Mouse (Mus musculus) right cerebral cortex, adult 18-20 months (tissue): ENCODE results near the gene Vmn1r20.
"Not testable (repeated sequence)": the region's sequence is repeated elsewhere in the genome, so short reads cannot be mapped to it uniquely, and the experiment has no call there.

Experiments used
- DNase-seq: peaks from one replicate; pipeline ENCODE4 v3.0.0; 2022; ENCODE audit warnings: mixed read lengths

Gene Vmn1r20

GRCm38 (mm10) chr6:57428630-57429029 is at the start of gene Vmn1r20:
Gene Vmn1r20 (plus strand): TSS chr6:57428930.
- no peak for DNase-seq

DNA sequence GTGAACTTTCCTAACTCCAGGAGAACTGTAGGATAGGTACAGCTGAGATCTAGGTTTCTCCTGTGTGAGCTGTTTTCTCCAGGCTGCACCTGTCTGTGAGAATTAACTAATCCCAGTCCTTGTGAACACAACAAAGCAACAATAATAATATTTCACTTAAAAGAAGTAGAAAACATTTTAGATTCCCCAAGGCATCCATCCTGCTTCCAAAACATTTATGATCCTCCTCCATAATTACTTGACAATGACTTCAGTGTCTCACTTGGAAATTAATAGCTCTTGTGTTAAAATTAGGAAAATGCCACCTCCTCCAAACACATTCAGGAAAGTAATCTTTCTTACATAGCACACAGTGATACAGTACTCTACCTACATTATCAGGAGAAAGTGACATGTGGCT is 33.0 kb upstream of the Vmn1r20 start, which contains the start of gene Vmn1r18:
TSS of gene Vmn1r18 (minus strand) at position 101 of the 400 bp plus-strand sequence.
- DNase-seq: no peak

DNA sequence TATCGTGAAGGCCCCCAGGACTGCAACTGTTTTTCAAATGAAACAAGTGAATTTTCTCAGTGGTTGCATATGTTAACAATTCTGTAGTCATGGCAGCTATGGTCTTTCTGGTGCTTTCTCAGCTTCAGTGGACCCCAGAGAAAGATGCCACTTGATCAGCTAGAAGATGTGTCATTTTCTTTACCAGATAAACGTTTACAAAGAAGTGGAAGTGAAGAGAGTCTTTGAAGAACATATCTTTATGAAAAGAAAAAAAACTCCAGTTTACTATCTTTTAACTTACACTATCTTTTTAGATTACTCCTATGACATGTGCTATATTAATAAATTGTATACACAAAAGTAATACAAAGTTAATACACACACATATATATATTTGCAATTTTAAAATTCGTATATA is 25.2 kb upstream of the Vmn1r20 start, which contains the start of gene Vmn1r19:
TSS of gene Vmn1r19 (plus strand) at position 301 of the 400 bp plus-strand sequence.
- DNase-seq: not testable (repeated sequence)

DNA sequence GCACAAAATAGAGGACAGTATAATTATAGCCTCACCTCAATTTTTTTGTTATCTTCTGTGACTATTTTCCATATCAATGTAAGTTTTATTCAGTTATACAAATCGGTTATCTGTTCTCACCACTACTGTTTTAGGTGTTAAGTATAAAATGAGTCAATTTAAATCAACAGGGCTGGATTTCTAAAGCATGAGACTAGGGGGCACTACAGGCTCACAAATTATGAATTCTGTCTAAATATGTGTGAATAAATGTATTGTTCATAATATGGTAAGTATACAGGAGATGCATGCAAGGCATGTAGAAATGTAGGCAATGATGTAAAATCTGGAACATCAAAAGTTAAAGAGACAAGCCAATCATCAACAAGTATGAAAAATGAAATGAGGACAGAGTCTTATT is 2.5 kb downstream of the Vmn1r20 start:
- peak; percentile 6 for DNase-seq

- DNase-seq: not testable (repeated sequence)
Observed at GRCm38 (mm10) chr6:57468161-57468560, 39.4 kb downstream of the Vmn1r20 start.
